Mouse (Mus musculus): ENCODE results near the gene Ppp2r5d. TPM values are rescaled to one million over a fixed set of nuclear protein-coding genes. Genes with fewer than 3 reads are reported as not detected.

Ppp2r5d gene
- polyA plus RNA-seq, 1 experiment from 2014 or later: 87.8 TPM

DNA sequence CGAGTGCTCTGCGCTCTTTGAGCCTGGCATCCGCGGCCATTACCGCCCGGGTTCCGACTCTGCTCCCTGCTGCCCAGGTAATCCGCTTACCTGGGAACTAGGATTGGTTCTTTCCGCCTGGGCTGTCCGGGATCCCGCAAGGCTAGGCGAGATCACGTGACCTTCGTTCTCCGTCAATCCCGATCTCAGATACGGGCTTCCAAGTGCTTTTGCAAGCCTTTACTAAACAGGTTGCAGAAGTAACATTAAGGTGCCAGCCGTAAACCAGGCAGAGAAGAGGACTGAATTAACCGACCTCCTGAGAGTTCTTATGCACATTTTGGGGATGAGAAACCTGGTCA, 58.6 kb downstream of the Ppp2r5d start:
- no peaks in the 10 kb centered on the region for H3K27me3 ChIP-seq
- in situ Hi-C loops (cut with MboI; ENCODE audit: low pct_unique_long_range_greater_than_20kb): no loop called here
- no peak for TF ChIP-seq CTCF (IDR thresholded peaks at IDR 0.05)
- ChIA-PET POLR2A (no interaction called here), CTCF (interaction anchor here (2.3 kb wide), 1 partner anchor 10 kb away, joined by 6 read pairs; no protein-coding TSS in a partner anchor)
- ATAC-seq (no peak), DNase-seq (ENCODE audit: low read depth, low spot score) (peak; percentile 53)

- no peak for TF ChIP-seq CTCF (IDR thresholded peaks at IDR 0.05)
Measured at GRCm38 (mm10) chr17:46645561-46646321, 59.2 kb downstream of the Ppp2r5d start, which contains the start of the genes Klc4 and Mrpl2. Gene Klc4 (minus strand): TSS chr17:46646022. Gene Mrpl2 (plus strand): TSS chr17:46646229.

DNA sequence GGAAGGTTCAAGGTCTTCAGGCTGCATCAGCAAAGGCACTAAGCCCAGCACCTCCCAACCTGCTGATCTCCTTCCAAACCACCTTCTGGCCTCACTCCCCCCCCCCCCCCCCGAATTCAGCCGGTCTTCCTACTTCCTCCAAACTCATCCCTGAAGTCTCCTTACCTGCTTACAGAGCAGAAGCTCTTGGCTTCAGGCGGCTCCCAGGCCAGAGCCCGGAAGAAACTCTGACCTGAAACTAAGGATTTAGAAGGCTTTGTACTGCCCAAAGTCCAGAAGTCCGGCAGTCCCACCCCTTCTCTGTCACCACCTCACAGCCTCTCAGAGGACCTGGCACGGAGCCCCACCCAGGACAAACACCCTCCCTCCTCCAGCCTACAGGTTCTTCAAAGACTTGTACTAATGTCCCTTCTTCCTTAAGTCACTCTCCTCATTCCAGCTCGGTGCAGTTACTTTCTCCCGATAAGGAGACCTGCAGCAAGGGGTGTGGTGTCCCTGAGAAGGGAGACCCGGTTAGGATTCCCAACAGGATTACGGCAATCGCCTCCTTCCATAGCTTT, 59.9 kb downstream of the Ppp2r5d start:
- CTCF ChIA-PET: interaction anchor here (2.3 to 2.6 kb wide), 2 partner anchors 9 to 69 kb away, joined by 6 to 7 read pairs; no protein-coding TSS in a partner anchor
- DNase-seq (ENCODE audit: low read depth, low spot score) (no peak), ATAC-seq (peak; percentile 9)
- no peaks in the 10 kb centered on the region for H3K27me3 ChIP-seq
- no peak for TF ChIP-seq CTCF (IDR thresholded peaks at IDR 0.05)
- POLR2A ChIA-PET: interaction anchor here (0.9 to 1.2 kb wide), 3 partner anchors 14 to 69 kb away, joined by 3 to 5 read pairs (median 3); no protein-coding TSS in a partner anchor
- in situ Hi-C loops (cut with MboI; ENCODE audit: low pct_unique_long_range_greater_than_20kb): loop anchor here (5.0 kb wide), 1 partner anchor 48 kb away; no protein-coding TSS in a partner anchor

More at GRCm38 (mm10) chr17:46645561-46646321, 59.2 kb downstream of the Ppp2r5d start, which contains the start of the genes Klc4 and Mrpl2:
- H3K27me3 ChIP-seq: no peaks in the 10 kb centered on the region
- POLR2A ChIA-PET: interaction anchor here (0.6 to 1.2 kb wide), 3 partner anchors 33 to 86 kb away, joined by 3 to 5 read pairs (median 3); no protein-coding TSS in a partner anchor
- DNase-seq (ENCODE audit: low read depth, low spot score) (peak; percentile 87), ATAC-seq (peak; percentile 31)
- CTCF ChIA-PET: interaction anchor here (2.3 to 2.6 kb wide), 2 partner anchors 9 to 68 kb away, joined by 6 to 7 read pairs; no protein-coding TSS in a partner anchor
- in situ Hi-C loops (cut with MboI; ENCODE audit: low pct_unique_long_range_greater_than_20kb): no loop called here

DNA sequence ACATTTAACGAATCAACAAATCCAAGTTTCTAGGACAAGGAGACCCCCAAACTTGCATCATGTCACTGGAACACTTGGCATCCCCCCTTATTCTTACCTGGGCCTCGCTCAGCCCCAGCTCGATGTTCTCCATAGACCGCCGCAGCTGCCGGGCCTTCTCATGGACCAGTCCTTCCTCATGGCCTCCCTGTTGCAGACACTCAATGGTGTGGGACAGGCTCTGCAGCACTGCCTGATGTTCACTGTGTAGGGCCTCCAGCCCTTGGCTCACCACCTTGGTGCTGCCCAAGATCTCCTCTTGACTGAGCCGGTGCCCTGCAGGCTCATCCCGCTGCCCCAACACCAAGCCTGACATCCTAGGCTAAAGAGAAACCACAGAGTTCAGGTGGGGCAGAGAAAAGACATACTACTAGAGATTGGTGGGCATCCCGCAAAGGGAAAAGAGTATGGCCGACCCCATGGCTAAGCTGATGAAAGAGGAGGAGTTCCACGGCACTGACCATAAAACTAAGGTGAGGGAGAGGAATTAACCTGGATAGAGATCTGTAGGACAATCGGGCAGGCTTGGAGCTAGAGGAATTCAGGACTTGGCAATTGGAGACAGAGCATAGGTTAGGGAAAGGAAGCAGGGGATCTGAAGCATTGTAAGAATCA, 60.6 kb downstream of the Ppp2r5d start:
- ChIA-PET CTCF (interaction anchor here (1.3 to 2.6 kb wide), 3 partner anchors 8 to 70 kb away, joined by 4 to 7 read pairs (median 6); no protein-coding TSS in a partner anchor), POLR2A (interaction anchor here (0.9 to 1.2 kb wide), 3 partner anchors 15 to 70 kb away, joined by 3 to 5 read pairs (median 3); no protein-coding TSS in a partner anchor)
- TF ChIP-seq CTCF (IDR thresholded peaks at IDR 0.05): no peak
- in situ Hi-C loops (cut with MboI; ENCODE audit: low pct_unique_long_range_greater_than_20kb): loop anchor here (5.0 kb wide), 1 partner anchor 47 kb away; no protein-coding TSS in a partner anchor
- no peaks in the 10 kb centered on the region for H3K27me3 ChIP-seq
- ATAC-seq: no peak
- DNase-seq (ENCODE audit: low read depth, low spot score): no peak

- no peaks in the 10 kb centered on the region for H3K27me3 ChIP-seq
- ATAC-seq: no peak
- CTCF ChIA-PET: interaction anchor here (1.0 kb wide), 1 partner anchor 12 kb away, joined by 3 read pairs; no protein-coding TSS in a partner anchor
- POLR2A ChIA-PET: no interaction called here
- in situ Hi-C loops (cut with MboI; ENCODE audit: low pct_unique_long_range_greater_than_20kb): loop anchor here (5.0 kb wide), 1 partner anchor 45 kb away; no protein-coding TSS in a partner anchor
- no peak for TF ChIP-seq CTCF (IDR thresholded peaks at IDR 0.05)
- no peak for DNase-seq (ENCODE audit: low read depth, low spot score)
Measured at GRCm38 (mm10) chr17:46642060-46642459, 62.9 kb downstream of the Ppp2r5d start.

DNA sequence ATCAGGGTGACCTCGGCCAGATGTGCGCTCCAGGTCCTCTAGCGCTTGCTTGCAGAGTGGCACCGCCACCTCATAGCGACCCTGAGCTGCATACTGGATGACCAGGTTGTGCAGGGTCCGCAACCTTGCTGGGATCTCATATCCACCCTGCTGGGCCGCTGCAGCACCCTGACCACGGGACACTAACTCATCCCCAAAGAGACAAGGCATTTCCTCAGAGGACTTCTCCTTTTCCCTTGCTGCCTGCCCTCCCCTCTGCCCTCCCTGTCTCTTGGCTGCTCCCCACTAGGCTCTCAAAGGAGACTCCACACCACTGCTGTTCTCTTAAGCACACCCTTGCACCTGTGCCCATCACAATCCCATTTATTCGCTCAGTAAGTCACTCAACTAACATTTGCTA, 65.0 kb downstream of the Ppp2r5d start:
- no peak for ATAC-seq
- CTCF ChIA-PET: no interaction called here
- no peaks in the 10 kb centered on the region for H3K27me3 ChIP-seq
- POLR2A ChIA-PET: no interaction called here
- DNase-seq (ENCODE audit: low read depth, low spot score): no peak
- no peak for TF ChIP-seq CTCF (IDR thresholded peaks at IDR 0.05)
- in situ Hi-C loops (cut with MboI; ENCODE audit: low pct_unique_long_range_greater_than_20kb): loop anchor here (5.0 kb wide), 1 partner anchor 43 kb away; no protein-coding TSS in a partner anchor

GRCm38 (mm10) chr17:46636831-46637523, 67.9 kb downstream of the Ppp2r5d start:
- H3K27me3 ChIP-seq: no peaks in the 10 kb centered on the region
- in situ Hi-C loops (cut with MboI; ENCODE audit: low pct_unique_long_range_greater_than_20kb): no loop called here
- no peak for ATAC-seq
- ChIA-PET POLR2A (interaction anchor here (0.7 kb wide), 1 partner anchor 27 kb away, joined by 4 read pairs; no protein-coding TSS in a partner anchor), CTCF (interaction anchor here (0.8 to 1.5 kb wide), 3 partner anchors 8 to 88 kb away, joined by 3 to 6 read pairs (median 4); partner anchors contain the start of genes Klc4 and Mrpl2)
- TF ChIP-seq CTCF (IDR thresholded peaks at IDR 0.05): no peak
- no peak for DNase-seq (ENCODE audit: low read depth, low spot score)

Other genes with a start within 250 kb of the Ppp2r5d start
- 0.21 TPM for gene Ttbk1, start 217.4 kb downstream of the Ppp2r5d start, polyA plus RNA-seq (2021)
- 16.9 TPM for gene Dnph1, start 208.4 kb downstream of the Ppp2r5d start, polyA plus RNA-seq (2021)
- 34.3 TPM for gene Cul9, start 158.7 kb downstream of the Ppp2r5d start, polyA plus RNA-seq (2021)
- 72.1 TPM for gene Srf, start 148.9 kb downstream of the Ppp2r5d start, polyA plus RNA-seq (2021)
- 86.6 TPM for gene Ptk7, start 75.6 kb downstream of the Ppp2r5d start, polyA plus RNA-seq (2021)
- gene Klc4, start 59.1 kb downstream of the Ppp2r5d start, polyA plus RNA-seq (2021): 42.3 TPM
- 124 TPM for gene Mrpl2, start 58.9 kb downstream of the Ppp2r5d start, polyA plus RNA-seq (2021)
- 109 TPM for gene Cul7, start 54.8 kb downstream of the Ppp2r5d start, polyA plus RNA-seq (2021)
- gene Rrp36, start 30.8 kb downstream of the Ppp2r5d start, polyA plus RNA-seq (2021): 46.4 TPM
- 150 TPM for gene Mea1, start 26.3 kb downstream of the Ppp2r5d start, polyA plus RNA-seq (2021)
- gene Klhdc3, start 24.2 kb downstream of the Ppp2r5d start, polyA plus RNA-seq (2021): 61.4 TPM
- 39.9 TPM for gene Pex6, start 6.4 kb upstream of the Ppp2r5d start, polyA plus RNA-seq (2021)
- gene Gnmt, start 24.1 kb upstream of the Ppp2r5d start, polyA plus RNA-seq (2021): 0.21 TPM
- gene Cnpy3, start 47.1 kb upstream of the Ppp2r5d start, polyA plus RNA-seq (2021): 110 TPM
- gene Ptcra, start 58.6 kb upstream of the Ppp2r5d start, polyA plus RNA-seq (2021): 0.12 TPM
- gene 2310039H08Rik, start 67.5 kb upstream of the Ppp2r5d start, polyA plus RNA-seq (2021): 24.4 TPM
- gene Rpl7l1, start 77.6 kb upstream of the Ppp2r5d start, polyA plus RNA-seq (2021): 119 TPM
- gene Bicral, start 153.4 kb upstream of the Ppp2r5d start, polyA plus RNA-seq (2021): 16.4 TPM
- gene Tbcc, start 185.6 kb upstream of the Ppp2r5d start, polyA plus RNA-seq (2021): 36.4 TPM
- gene Prph2, start 205.3 kb upstream of the Ppp2r5d start, polyA plus RNA-seq (2021): not detected

Measured in Patski (cell line).